Mouse (Mus musculus): ENCODE results near the gene Tet3. TPM values are rescaled to one million over a fixed set of nuclear protein-coding genes. Genes with fewer than 3 reads are reported as not detected.

Gene Tet3
- polyA plus RNA-seq (2012; rRNA removed): 3.3 and 5.1 TPM in 2 replicates

GRCm38 (mm10) chr6:83459034-83459644, at the start of gene Tet3:
Gene Tet3 (minus strand): TSS chr6:83459084.

GRCm38 (mm10) chr6:83506258-83507167, 47.6 kb upstream of the Tet3 start, which contains the start of gene Dguok:
Gene Dguok (minus strand): TSS chr6:83506969.

GRCm38 (mm10) chr6:83348873-83349272, 110.0 kb downstream of the Tet3 start, which contains the start of gene Bola3:
Gene Bola3 (plus strand): TSS chr6:83349147.

GRCm38 (mm10) chr6:83325525-83326393, 133.1 kb downstream of the Tet3 start, which contains the start of the genes Mthfd2 and Mob1a:
Gene Mthfd2 (minus strand): TSS chr6:83325908.
Gene Mob1a (plus strand): TSS chr6:83326016.

Other genes with a start within 250 kb of the Tet3 start
- 0.05 and 0.16 TPM in 2 replicates for gene Slc4a5, start 239.3 kb downstream of the Tet3 start, polyA plus RNA-seq (2012; rRNA removed)
- 2.7 and 3.3 TPM in 2 replicates for gene Mthfd2, start 133.2 kb downstream of the Tet3 start, polyA plus RNA-seq (2012; rRNA removed)
- gene Mob1a, start 133.1 kb downstream of the Tet3 start, polyA plus RNA-seq (2012; rRNA removed): 7.2 and 24.2 TPM in 2 replicates
- gene Bola3, start 109.9 kb downstream of the Tet3 start, polyA plus RNA-seq (2012; rRNA removed): 6.1 and 80.9 TPM in 2 replicates
- 12.0 and 15.7 TPM in 2 replicates for gene Dguok, start 47.9 kb upstream of the Tet3 start, polyA plus RNA-seq (2012; rRNA removed)
- 957 and 1,409 TPM in 2 replicates for gene Actg2, start 77.2 kb upstream of the Tet3 start, polyA plus RNA-seq (2012; rRNA removed)
- 2.6 and 3.0 TPM in 2 replicates for gene Stambp, start 113.6 kb upstream of the Tet3 start, polyA plus RNA-seq (2012; rRNA removed)
- gene Clec4f, start 197.1 kb upstream of the Tet3 start, polyA plus RNA-seq (2012; rRNA removed): 0.35 TPM in 1 of 2 replicates, not detected in the other
- gene Cd207, start 218.8 kb upstream of the Tet3 start, polyA plus RNA-seq (2012; rRNA removed): 0.11 TPM in 1 of 2 replicates, not detected in the other

All from stomach, adult 2 months (tissue).